Mouse (Mus musculus): ENCODE data around the gene Slc22a8. TPM values are rescaled to one million over a fixed set of nuclear protein-coding genes. Genes with fewer than 3 reads are reported as not detected.

Gene Slc22a8
- total and polyA plus RNA-seq, 3 experiments = not detected

GRCm38 (mm10) chr19:8585298-8585697, 5.8 kb upstream of the Slc22a8 start:
- Histone ChIP-seq H3K79me2 (replicated peaks; ENCODE audit: control insufficient read depth, extremely low read depth, insufficient read depth, poor library complexity, severe bottlenecking) (no peaks in the 10 kb centered on the region), H3K9ac (ENCODE audit: insufficient read depth, low read depth) (no peak overlapping the region), H3K4me3 (replicated peaks in 1 of 3; ENCODE audit: low read depth in 2 of 3, low read length in 2 of 3, poor library complexity in 1 of 3) (no peak overlapping the region), H3K36me3 (replicated peaks in 1 of 2; ENCODE audit: control insufficient read depth in 1 of 2, insufficient read depth in 1 of 2, low read length in 1 of 2) (no peaks in the 10 kb centered on the region), H3K27ac (ENCODE audit: insufficient read depth, low read depth) (no peak overlapping the region), H3K9me3 (replicated peaks; ENCODE audit: low read length) (no peaks in the 10 kb centered on the region), H3K4me1 (ENCODE audit: control insufficient read depth in 1 of 2, insufficient read depth in 2 of 2) (no peaks in the 10 kb centered on the region), H3K4me2 (ENCODE audit: insufficient read depth, low read depth, poor library complexity, severe bottlenecking) (no peak overlapping the region), H3K27me3 (replicated peaks) (no peaks in the 10 kb centered on the region)
- in situ Hi-C loops (cut with MboI; ENCODE audit: low pct_ligation_motif_present, low pct_unique_long_range_greater_than_20kb, low sequenced_read_pairs) (no loop called here), dilution Hi-C loops (cut with MboI; ENCODE audit: extremely low pct_ligation_motif_present, extremely low pct_unique_long_range_greater_than_20kb, low sequenced_read_pairs) (loop anchor here (25.0 kb wide), 1 partner anchor 102 kb away; no protein-coding TSS in a partner anchor)
- TF ChIP-seq GABPA (IDR thresholded peaks at IDR 0.05; ENCODE audit: insufficient replicate concordance, low read depth, low read length) = no peak
- TF ChIP-seq TCF12 (IDR thresholded peaks at IDR 0.05; ENCODE audit: low read depth, low read length) = no peak
- no peak for TF ChIP-seq JUN (IDR thresholded peaks at IDR 0.05; ENCODE audit: insufficient read depth, low read depth, low read length)
- TF ChIP-seq JUND (conservative IDR thresholded peaks at IDR 0.05; ENCODE audit: low read depth, low read length) = no peak
- TF ChIP-seq KAT2A (IDR thresholded peaks at IDR 0.05; ENCODE audit: insufficient replicate concordance, low read length) = no peak
- no peak for TF ChIP-seq SMC3 (IDR thresholded peaks at IDR 0.05; ENCODE audit: low read depth, low read length)
- no peak for TF ChIP-seq RCOR1 (conservative IDR thresholded peaks at IDR 0.05; ENCODE audit: low read depth, low read length)
- TF ChIP-seq UBTF (IDR thresholded peaks at IDR 0.05; ENCODE audit: low read depth, low read length) = no peak
- TF ChIP-seq MAFK (IDR thresholded peaks at IDR 0.05; ENCODE audit: insufficient replicate concordance, low read length) = no peak
- no peak for TF ChIP-seq SIN3A (IDR thresholded peaks at IDR 0.05; ENCODE audit: low read length)
- no peak for TF ChIP-seq POLR2A (IDR thresholded peaks at IDR 0.05; ENCODE audit: low read depth, low read length)
- DNase-seq (ENCODE audit: extremely low read depth) = no peak

- Histone ChIP-seq H3K9ac (ENCODE audit: insufficient read depth, low read depth) (no peak overlapping the region), H3K4me1 (ENCODE audit: control insufficient read depth in 1 of 2, insufficient read depth in 2 of 2) (peaks cover 0 to under 1% of the 10 kb centered on the region in 2 experiments; a peak in 2 of 4 replicates), H3K36me3 (replicated peaks in 1 of 2; ENCODE audit: control insufficient read depth in 1 of 2, insufficient read depth in 1 of 2, low read length in 1 of 2) (no peaks in the 10 kb centered on the region), H3K27ac (ENCODE audit: insufficient read depth, low read depth) (no peak overlapping the region), H3K4me3 (replicated peaks in 1 of 3; ENCODE audit: low read depth in 2 of 3, low read length in 2 of 3, poor library complexity in 1 of 3) (no peak overlapping the region), H3K9me3 (replicated peaks; ENCODE audit: low read length) (no peaks in the 10 kb centered on the region), H3K27me3 (replicated peaks) (no peaks in the 10 kb centered on the region), H3K79me2 (replicated peaks; ENCODE audit: control insufficient read depth, extremely low read depth, insufficient read depth, poor library complexity, severe bottlenecking) (no peaks in the 10 kb centered on the region), H3K4me2 (ENCODE audit: insufficient read depth, low read depth, poor library complexity, severe bottlenecking) (no peak overlapping the region)
- TF ChIP-seq CHD1 (IDR thresholded peaks at IDR 0.05; ENCODE audit: low read depth, low read length) = no peak
- TF ChIP-seq POLR2AphosphoS2 (IDR thresholded peaks at IDR 0.05; ENCODE audit: low read depth, low read length) = no peak
- dilution Hi-C loops (cut with MboI; ENCODE audit: extremely low pct_ligation_motif_present, extremely low pct_unique_long_range_greater_than_20kb, low sequenced_read_pairs) = loop anchor here (25.0 kb wide), 1 partner anchor 101 kb away; no protein-coding TSS in a partner anchor
- in situ Hi-C loops (cut with MboI; ENCODE audit: low pct_ligation_motif_present, low pct_unique_long_range_greater_than_20kb, low sequenced_read_pairs) = no loop called here
- no peak for DNase-seq (ENCODE audit: extremely low read depth)
These were observed 5.2 kb upstream of the Slc22a8 start for GRCm38 (mm10) chr19:8585899-8586298.

GRCm38 (mm10) chr19:8586350-8586749, 4.7 kb upstream of the Slc22a8 start:
- Histone ChIP-seq H3K27ac (ENCODE audit: insufficient read depth, low read depth) (no peak overlapping the region), H3K36me3 (replicated peaks in 1 of 2; ENCODE audit: control insufficient read depth in 1 of 2, insufficient read depth in 1 of 2, low read length in 1 of 2) (no peaks in the 10 kb centered on the region), H3K79me2 (replicated peaks; ENCODE audit: control insufficient read depth, extremely low read depth, insufficient read depth, poor library complexity, severe bottlenecking) (no peaks in the 10 kb centered on the region), H3K27me3 (replicated peaks) (no peaks in the 10 kb centered on the region), H3K9me3 (replicated peaks; ENCODE audit: low read length) (no peaks in the 10 kb centered on the region), H3K4me2 (ENCODE audit: insufficient read depth, low read depth, poor library complexity, severe bottlenecking) (no peak overlapping the region), H3K4me3 (replicated peaks in 1 of 3; ENCODE audit: low read depth in 2 of 3, low read length in 2 of 3, poor library complexity in 1 of 3) (no peak overlapping the region), H3K9ac (ENCODE audit: insufficient read depth, low read depth) (no peak overlapping the region), H3K4me1 (ENCODE audit: control insufficient read depth in 1 of 2, insufficient read depth in 2 of 2) (peaks cover 0 to 5% of the 10 kb centered on the region in 2 experiments; a peak in 2 of 4 replicates)
- in situ Hi-C loops (cut with MboI; ENCODE audit: low pct_ligation_motif_present, low pct_unique_long_range_greater_than_20kb, low sequenced_read_pairs) (no loop called here), dilution Hi-C loops (cut with MboI; ENCODE audit: extremely low pct_ligation_motif_present, extremely low pct_unique_long_range_greater_than_20kb, low sequenced_read_pairs) (loop anchor here (25.0 kb wide), 1 partner anchor 101 kb away; no protein-coding TSS in a partner anchor)
- no peak for TF ChIP-seq KAT2A (IDR thresholded peaks at IDR 0.05; ENCODE audit: insufficient replicate concordance, low read length)
- TF ChIP-seq MAX (IDR thresholded peaks at IDR 0.05; ENCODE audit: low read length) = no peak
- TF ChIP-seq ZNF384 (IDR thresholded peaks at IDR 0.05; ENCODE audit: low read depth, low read length) = no peak
- TF ChIP-seq TCF12 (IDR thresholded peaks at IDR 0.05; ENCODE audit: low read depth, low read length) = no peak
- TF ChIP-seq UBTF (IDR thresholded peaks at IDR 0.05; ENCODE audit: low read depth, low read length) = no peak
- TF ChIP-seq NELFE (IDR thresholded peaks at IDR 0.05; ENCODE audit: low read depth, low read length) = no peak
- TF ChIP-seq MYC (IDR thresholded peaks at IDR 0.05; ENCODE audit: low read depth, low read length) = no peak
- no peak for TF ChIP-seq USF2 (conservative IDR thresholded peaks at IDR 0.05; ENCODE audit: low read depth, low read length)
- no peak for TF ChIP-seq MAZ (IDR thresholded peaks at IDR 0.05; ENCODE audit: low read depth, low read length)
- no peak for TF ChIP-seq ELF1 (IDR thresholded peaks at IDR 0.05; ENCODE audit: low read depth, low read length)
- no peak for TF ChIP-seq HCFC1 (IDR thresholded peaks at IDR 0.05; ENCODE audit: low read depth, low read length)
- no peak for TF ChIP-seq POLR2A (IDR thresholded peaks at IDR 0.05; ENCODE audit: low read depth, low read length)
- no peak for TF ChIP-seq NRF1 (IDR thresholded peaks at IDR 0.05; ENCODE audit: low read depth, low read length)
- no peak for TF ChIP-seq SMC3 (IDR thresholded peaks at IDR 0.05; ENCODE audit: low read depth, low read length)
- DNase-seq (ENCODE audit: extremely low read depth) = no peak

All from CH12.LX (cell line).